Mouse (Mus musculus) stomach, embryonic 14.5 days (tissue): ENCODE data around the gene Orai3. TPM values are rescaled to one million over a fixed set of nuclear protein-coding genes. Genes with fewer than 3 reads are reported as not detected.
"Not testable (repeated sequence)": the region's sequence is repeated elsewhere in the genome, so short reads cannot be mapped to it uniquely, and the experiment has no call there.

ENCODE experiments used
- ATAC-seq: fragments of 200-750 bp; cut with Nextera tagmentation; 2 replicates; pipeline ENCODE4 v1.8.0; 2017; ENCODE audit warnings: low read depth, moderate TSS enrichment; ENCODE audit not compliant: insufficient number of reproducible peaks, insufficient read depth, low FRiP score
- H3K27ac ChIP-seq: fragments of 300-500 bp; sonication (generic); 2 replicates; pipeline ENCODE4 v1.5.1; 2014; ENCODE audit warnings: mild to moderate bottlenecking, low read length, moderate library complexity, mixed read lengths
- H3K27me3 ChIP-seq: fragments of 300-500 bp; sonication (generic); 2 replicates; pipeline ENCODE4 v1.6.1; 2014; ENCODE audit warnings: low read length, control low read depth, mixed read lengths; ENCODE audit not compliant: control insufficient read depth, insufficient read depth
- H3K36me3 ChIP-seq: fragments of 300-500 bp; sonication (generic); 2 replicates; pipeline ENCODE4 v1.6.1; 2014; ENCODE audit warnings: mild to moderate bottlenecking, control low read depth, low read length, moderate library complexity, mixed read lengths; ENCODE audit not compliant: control insufficient read depth, insufficient read depth
- H3K4me1 ChIP-seq: fragments of 300-500 bp; sonication (generic); 2 replicates; pipeline ENCODE4 v1.6.1; 2014; ENCODE audit warnings: low read length, control low read depth, mixed read lengths; ENCODE audit not compliant: control insufficient read depth, insufficient read depth
- H3K4me2 ChIP-seq: fragments of 300-500 bp; sonication (generic); replicated peaks from 2 replicates; pipeline ENCODE4 v1.6.1; 2014; ENCODE audit warnings: low read depth, low read length, control low read depth
- H3K4me3 ChIP-seq: fragments of 300-500 bp; sonication (generic); 2 replicates; pipeline ENCODE4 v1.5.1; 2014; ENCODE audit warnings: low read depth, low read length, control low read depth
- H3K9ac ChIP-seq: fragments of 300-500 bp; sonication (generic); replicated peaks from 2 replicates; pipeline ENCODE4 v1.6.1; 2014; ENCODE audit warnings: low read depth, mild to moderate bottlenecking, control low read depth, low read length, moderate library complexity, mixed read lengths
- H3K9me3 ChIP-seq: fragments of 300-500 bp; sonication (generic); 2 replicates; pipeline ENCODE4 v1.6.1; 2016; ENCODE audit warnings: low read depth, low read length, control low read depth; ENCODE audit not compliant: control insufficient read depth
- WGBS: fragments of 180-500 bp; shearing (Covaris S2); extraction: QIAGEN DNeasy Blood & Tissue Kit; methylation state at CpG from one replicate; pipeline ENCODE4 v1.1.7; 2014; 5-methylcytosine and 5-hydroxymethylcytosine counted together
- polyA plus RNA-seq: library from polyadenylated mRNA; unstranded; fragments of >200 nt; fragmentation: Nextera tagmentation; extraction: Ambion mirVana; gene quantifications from 2 replicates; pipeline ENCODE4 v1.2.1, GENCODE M21; 2014

Orai3 gene
- polyA plus RNA-seq: 19.6 and 24.8 TPM in 2 replicates

GRCm38 (mm10) chr7:127769651-127770038 is at the start of gene Orai3:
Gene Orai3 (plus strand): TSS chr7:127769815.
- H3K27ac ChIP-seq: peak within 1 kb of the TSS; percentile 92
- H3K9ac ChIP-seq: peak within 1 kb of the TSS; percentile 78
- H3K4me1 ChIP-seq: peaks cover 19% of the 10 kb centered on the region
- H3K36me3 ChIP-seq: peaks cover 27% of the 10 kb centered on the region; the same call in 1 of the 2 replicates
- peak within 1 kb of the TSS; percentile 72 for H3K4me2 ChIP-seq
- no peaks in the 10 kb centered on the region for H3K9me3 ChIP-seq
- no peaks in the 10 kb centered on the region for H3K27me3 ChIP-seq
- under 1% methylated on average over 24 of the region's 24 CpGs for whole genome bisulfite sequencing
- H3K4me3 ChIP-seq: peak within 1 kb of the TSS; percentile 62
- peak; percentile 81 for ATAC-seq

GRCm38 (mm10) chr7:127725490-127725889 is 44.1 kb upstream of the Orai3 start:
- no peak for ATAC-seq
- WGBS: 54% methylated on average over 2 of the region's 2 CpGs
- Histone ChIP-seq H3K36me3 (no peaks in the 10 kb centered on the region), H3K4me1 (no peaks in the 10 kb centered on the region), H3K9me3 (no peaks in the 10 kb centered on the region), H3K4me3 (no peak overlapping the region), H3K4me2 (no peak overlapping the region), H3K27me3 (no peaks in the 10 kb centered on the region), H3K27ac (no peak overlapping the region), H3K9ac (no peak overlapping the region)

GRCm38 (mm10) chr7:127725924-127726323 is 43.7 kb upstream of the Orai3 start:
- H3K36me3 ChIP-seq: no peaks in the 10 kb centered on the region
- H3K9me3 ChIP-seq: no peaks in the 10 kb centered on the region
- H3K27me3 ChIP-seq: no peaks in the 10 kb centered on the region
- H3K27ac ChIP-seq: no peak overlapping the region
- ATAC-seq: no peak
- no peak overlapping the region for H3K4me3 ChIP-seq
- H3K9ac ChIP-seq: no peak overlapping the region
- 60% methylated on average over 6 of the region's 6 CpGs for WGBS
- H3K4me2 ChIP-seq: no peak overlapping the region
- no peaks in the 10 kb centered on the region for H3K4me1 ChIP-seq

- 84% methylated on average over 7 of the region's 7 CpGs for WGBS
- Histone ChIP-seq H3K27me3 (no peaks in the 10 kb centered on the region), H3K9me3 (no peaks in the 10 kb centered on the region), H3K9ac (no peak overlapping the region), H3K4me2 (no peak overlapping the region), H3K4me3 (no peak overlapping the region), H3K27ac (no peak overlapping the region), H3K4me1 (no peaks in the 10 kb centered on the region), H3K36me3 (no peaks in the 10 kb centered on the region)
- no peak for ATAC-seq
Measured at GRCm38 (mm10) chr7:127727898-127728297, 41.7 kb upstream of the Orai3 start.

GRCm38 (mm10) chr7:127730170-127730569 is 39.4 kb upstream of the Orai3 start:
- no peak for ATAC-seq
- 66% methylated on average over 4 of the region's 4 CpGs for WGBS

DNA sequence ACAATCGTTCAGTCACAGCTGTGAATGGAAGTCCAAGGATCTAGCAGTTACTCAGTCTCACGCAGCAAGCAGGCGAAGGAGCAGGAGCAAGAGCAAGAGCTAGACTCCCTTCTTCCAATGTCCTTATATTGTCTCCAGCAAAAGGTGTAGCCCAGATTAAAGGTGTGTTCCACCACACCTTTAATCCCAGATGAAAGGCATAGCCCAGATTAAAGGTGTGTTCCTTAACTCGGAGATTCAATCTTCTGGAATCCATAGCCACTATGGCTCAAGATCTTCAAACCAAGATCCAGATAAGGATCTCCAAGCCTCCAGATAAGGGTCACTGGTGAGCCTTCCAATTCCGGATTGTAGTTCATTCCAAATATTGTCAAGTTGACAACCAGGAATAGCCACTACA is 37.5 kb upstream of the Orai3 start, which contains the start of gene Ctf2:
Gene Ctf2, minus strand, starts transcription at position 101 of the 400 bp plus-strand sequence.
- not testable (repeated sequence) for H3K4me3 ChIP-seq, H3K36me3 ChIP-seq, H3K27me3 ChIP-seq, H3K9ac ChIP-seq, H3K9me3 ChIP-seq, H3K4me1 ChIP-seq, H3K4me2 ChIP-seq, ATAC-seq, H3K27ac ChIP-seq
- no CpG with 5 or more reads among the region's 5 CpGs for WGBS

More at GRCm38 (mm10) chr7:127730170-127730569, 39.4 kb upstream of the Orai3 start:
- no peak overlapping the region for H3K9ac ChIP-seq
- H3K9me3 ChIP-seq: no peaks in the 10 kb centered on the region
- no peaks in the 10 kb centered on the region for H3K27me3 ChIP-seq
- no peaks in the 10 kb centered on the region for H3K4me1 ChIP-seq
- H3K27ac ChIP-seq: no peak overlapping the region
- H3K4me2 ChIP-seq: no peak overlapping the region
- H3K4me3 ChIP-seq: no peak overlapping the region
- H3K36me3 ChIP-seq: no peaks in the 10 kb centered on the region

DNA sequence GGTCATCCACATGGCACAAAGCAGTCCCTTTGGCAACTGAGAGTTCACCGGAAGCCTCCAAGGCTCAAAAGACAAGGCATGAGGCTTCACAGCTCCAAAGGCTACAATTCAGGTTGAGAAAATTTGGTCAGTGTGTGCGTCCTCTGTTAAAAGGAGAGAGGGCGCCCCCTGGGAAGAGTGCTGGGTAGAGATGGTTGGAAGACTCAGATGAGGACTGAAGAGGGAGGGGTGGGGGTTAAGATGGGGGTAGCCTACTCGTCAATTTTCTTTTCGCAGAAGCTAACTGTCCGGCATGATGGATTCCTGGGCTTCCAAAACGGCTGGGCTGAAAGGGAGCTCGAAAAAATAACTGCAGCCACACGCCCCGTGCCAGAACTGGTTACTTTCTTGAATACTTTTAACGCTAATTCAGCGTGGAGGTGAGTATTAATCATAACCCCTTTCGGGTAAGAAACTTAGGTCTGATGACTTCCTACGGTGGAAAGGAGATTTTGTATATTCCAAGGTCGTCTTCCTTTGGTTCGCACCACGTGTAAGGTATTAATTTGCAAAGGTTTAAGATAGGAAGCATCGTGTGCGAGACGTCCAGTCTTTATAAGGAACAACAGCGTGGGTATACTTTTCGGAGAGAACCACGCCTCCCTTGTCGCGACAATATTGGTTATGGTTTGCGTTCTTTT is 25.1 kb upstream of the Orai3 start, which contains the start of gene Fbxl19:
Gene Fbxl19, plus strand, starts transcription at position 178 of the 680 bp plus-strand sequence.
- peak within 1 kb of the TSS; percentile 76 for H3K4me3 ChIP-seq
- H3K27me3 ChIP-seq: no peaks in the 10 kb centered on the region
- H3K9me3 ChIP-seq: no peaks in the 10 kb centered on the region
- H3K4me1 ChIP-seq: peaks cover 11% of the 10 kb centered on the region; the same call in 1 of the 2 replicates
- H3K9ac ChIP-seq: peak within 1 kb of the TSS; percentile 78
- H3K27ac ChIP-seq: peak within 1 kb of the TSS; percentile 93
- under 1% methylated on average over 26 of the region's 26 CpGs for WGBS
- H3K4me2 ChIP-seq: peak within 1 kb of the TSS; percentile 46
- ATAC-seq: no peak
- peaks cover 13% of the 10 kb centered on the region for H3K36me3 ChIP-seq

DNA sequence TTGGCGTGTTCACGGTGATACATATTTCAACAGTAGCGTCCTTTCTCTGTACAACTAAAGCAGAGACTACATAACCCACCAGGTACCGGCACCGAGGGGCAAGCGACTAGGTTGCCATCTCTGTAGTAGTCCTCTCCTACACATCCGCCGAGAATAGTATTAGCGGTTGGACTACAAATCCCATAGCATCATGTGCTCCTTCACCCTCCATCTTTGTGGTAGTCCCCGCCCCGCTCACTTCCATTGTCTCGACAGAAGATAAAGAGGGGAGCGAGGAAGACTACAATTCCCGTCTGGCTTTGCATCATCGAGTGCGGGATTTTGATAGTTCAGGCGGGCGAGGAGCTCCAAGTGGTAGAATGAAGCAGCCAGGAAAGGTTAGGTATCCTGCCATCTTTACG is 24.4 kb upstream of the Orai3 start:
- under 1% methylated on average over 19 of the region's 19 CpGs for WGBS
- Histone ChIP-seq H3K27ac (peak overlapping the region; percentile 93), H3K9ac (peak overlapping the region; percentile 78; the same call in 1 of the 2 replicates), H3K36me3 (peaks cover 19% of the 10 kb centered on the region), H3K4me1 (peaks cover 11% of the 10 kb centered on the region; the same call in 1 of the 2 replicates), H3K4me2 (peak overlapping the region; percentile 46), H3K9me3 (no peaks in the 10 kb centered on the region), H3K27me3 (no peaks in the 10 kb centered on the region), H3K4me3 (peak overlapping the region; percentile 76)
- peak; percentile 79 for ATAC-seq
